Mouse (Mus musculus) thymus, adult 2 months (tissue): ENCODE data around the gene Grm2. TPM values are rescaled to one million over a fixed set of nuclear protein-coding genes. Genes with fewer than 3 reads are reported as not detected.

Experiments used
- DNase-seq: peaks from one replicate; pipeline ENCODE4 v3.0.0; 2021
- H3K27ac ChIP-seq: fragments of 200-500 bp; 2 replicates; pipeline ENCODE4 v1.5.1; 2012; ENCODE audit warnings: low read length, control low read depth; ENCODE audit not compliant: control insufficient read depth, insufficient read depth
- H3K27me3 ChIP-seq: fragments of 200-500 bp; 2 replicates; pipeline ENCODE4 v1.6.1; 2012; ENCODE audit warnings: mild to moderate bottlenecking, low read length, moderate library complexity, mixed read lengths; ENCODE audit not compliant: control insufficient read depth, insufficient read depth
- H3K36me3 ChIP-seq: fragments of 200-500 bp; 2 replicates; pipeline ENCODE4 v1.6.1; 2012; ENCODE audit warnings: mild to moderate bottlenecking, low read length, moderate library complexity; ENCODE audit not compliant: control insufficient read depth, insufficient read depth
- H3K4me1 ChIP-seq: fragments of 200-500 bp; replicated peaks from 2 replicates; pipeline ENCODE4 v1.6.1; 2012; ENCODE audit warnings: low read length; ENCODE audit not compliant: control insufficient read depth, insufficient read depth
- H3K4me3 ChIP-seq: fragments of 200-500 bp; 2 replicates; pipeline ENCODE4 v1.5.1; 2012; ENCODE audit warnings: mild to moderate bottlenecking, low read length, control low read depth, moderate library complexity; ENCODE audit not compliant: control insufficient read depth, insufficient read depth
- CTCF ChIP-seq: fragments of 200-500 bp; IDR thresholded peaks from 2 replicates; pipeline ENCODE4 v1.5.1; 2012; ENCODE audit warnings: mild to moderate bottlenecking, control low read depth, low read length, moderate library complexity, borderline replicate concordance; ENCODE audit not compliant: control insufficient read depth, poor library complexity, insufficient read depth; ENCODE audit errors: extremely low read depth
- POLR2A ChIP-seq: fragments of 200-500 bp; IDR thresholded peaks from 2 replicates; pipeline ENCODE4 v1.6.1; 2012; ENCODE audit warnings: mild to moderate bottlenecking, low read length, control low read depth, moderate library complexity; ENCODE audit not compliant: control insufficient read depth, poor library complexity, insufficient read depth; ENCODE audit errors: extremely low read depth
- WGBS: fragments of 180-500 bp; shearing (Covaris S2); methylation state at CpG from one replicate; pipeline ENCODE4 v1.1.7; 2018; 5-methylcytosine and 5-hydroxymethylcytosine counted together
- polyA plus RNA-seq: library from polyadenylated mRNA; depleted of rRNA; stranded (reverse); fragments of >200 nt; gene quantifications from 2 replicates; pipeline ENCODE4 v1.2.3, GENCODE M21; 2012; rRNA removed

Gene Grm2
- polyA plus RNA-seq, result 0.19 and 0.34 TPM in 2 replicates

GRCm38 (mm10) chr9:106655884-106656720 lies at the start of gene Grm2:
Gene Grm2 (minus strand): TSS chr9:106656082.
- H3K27ac ChIP-seq, result no peak within 1 kb of the TSS
- no peak within 1 kb of the TSS for H3K4me3 ChIP-seq
- H3K27me3 ChIP-seq, result peaks cover 6% of the 10 kb centered on the region
- no peaks in the 10 kb centered on the region for H3K4me1 ChIP-seq
- peak; percentile 45 for DNase-seq
- WGBS, result 8% methylated on average over 43 of the region's 44 CpGs
- TF ChIP-seq CTCF (no peak), POLR2A (no peak)
- H3K36me3 ChIP-seq, result peaks cover 9% of the 10 kb centered on the region; the same call in 1 of the 2 replicates

DNA sequence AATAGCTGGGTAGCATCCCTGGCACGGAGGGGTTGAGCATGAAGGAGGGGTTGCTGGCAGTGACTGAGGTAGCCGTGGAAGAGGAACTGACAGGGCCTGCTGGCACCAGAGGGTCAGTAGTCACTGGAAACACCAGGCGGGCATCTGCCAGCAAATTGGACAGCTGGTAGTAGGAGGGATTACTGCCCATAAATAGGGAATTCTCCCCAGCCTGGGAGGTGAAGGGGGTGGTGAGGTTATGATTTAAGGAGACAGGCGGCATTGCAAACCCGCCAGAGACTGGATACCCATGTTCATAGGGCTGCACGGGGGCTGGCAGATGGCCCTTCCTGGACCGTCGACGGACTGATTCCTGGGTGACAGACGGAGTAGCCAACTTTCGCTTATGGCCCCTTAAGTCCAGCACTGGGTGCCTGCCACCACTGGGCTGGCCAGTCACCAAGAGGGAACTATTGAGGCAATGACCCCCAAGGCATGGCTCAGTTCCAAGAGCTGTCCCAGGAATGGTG lies 37.1 kb upstream of the Grm2 start:
- WGBS, result 96% methylated on average over 11 of the region's 11 CpGs
- TF ChIP-seq POLR2A (no peak), CTCF (no peak)
- no peak overlapping the region for H3K4me3 ChIP-seq
- H3K27ac ChIP-seq, result no peak overlapping the region
- no peak for DNase-seq
- no peaks in the 10 kb centered on the region for H3K4me1 ChIP-seq
- H3K27me3 ChIP-seq, result no peaks in the 10 kb centered on the region
- H3K36me3 ChIP-seq, result peaks cover 18% of the 10 kb centered on the region; the same call in 1 of the 2 replicates

GRCm38 (mm10) chr9:106688834-106689233 lies 33.0 kb upstream of the Grm2 start:
- no peak for DNase-seq
- Histone ChIP-seq H3K4me3 (no peak overlapping the region), H3K27ac (no peak overlapping the region), H3K27me3 (no peaks in the 10 kb centered on the region), H3K36me3 (peaks cover 9% of the 10 kb centered on the region; the same call in 1 of the 2 replicates), H3K4me1 (peaks cover 9% of the 10 kb centered on the region)
- no peak for TF ChIP-seq POLR2A
- TF ChIP-seq CTCF, result no peak
- 93% methylated on average over 8 of the region's 8 CpGs for WGBS

DNA sequence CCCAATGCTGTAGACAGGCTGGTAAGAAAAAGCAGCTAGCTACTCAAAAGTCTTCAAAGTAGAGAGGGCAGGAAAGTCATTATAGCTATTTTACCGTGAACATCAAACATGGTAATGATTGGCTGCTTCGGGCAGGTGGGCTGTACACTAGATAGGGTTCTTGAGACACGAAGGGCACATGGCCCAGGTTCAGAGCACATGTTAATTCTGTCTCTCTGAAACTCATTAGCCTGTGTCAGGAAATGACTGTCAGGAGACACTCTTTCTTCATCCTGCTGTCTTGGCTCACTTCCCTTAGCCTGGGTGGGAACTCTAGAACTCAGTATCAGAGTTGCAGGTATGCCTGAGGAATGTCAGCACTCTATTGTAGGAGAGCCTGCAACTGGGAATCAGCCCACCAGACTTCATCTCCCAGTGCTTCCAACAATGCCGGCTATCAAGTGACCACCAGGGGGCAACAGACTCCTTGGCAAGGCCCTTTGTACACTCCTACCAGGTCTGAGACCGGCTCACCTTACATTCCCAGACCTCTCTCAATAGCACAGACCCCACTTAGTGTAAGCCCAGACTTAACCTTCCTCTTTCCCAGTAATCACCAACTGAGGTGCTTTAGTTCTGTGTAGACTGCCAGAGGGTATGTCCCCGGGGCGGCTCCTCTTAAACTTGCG lies 31.2 kb upstream of the Grm2 start:
- peak; percentile 74 for DNase-seq
- no peaks in the 10 kb centered on the region for H3K27me3 ChIP-seq
- TF ChIP-seq CTCF (peak; percentile 76; the same call in 1 of the 2 replicates), POLR2A (no peak)
- peaks cover 9% of the 10 kb centered on the region for H3K4me1 ChIP-seq
- H3K36me3 ChIP-seq, result no peaks in the 10 kb centered on the region
- no peak overlapping the region for H3K27ac ChIP-seq
- no peak overlapping the region for H3K4me3 ChIP-seq
- 45% methylated on average over 8 of the region's 8 CpGs for WGBS

DNA sequence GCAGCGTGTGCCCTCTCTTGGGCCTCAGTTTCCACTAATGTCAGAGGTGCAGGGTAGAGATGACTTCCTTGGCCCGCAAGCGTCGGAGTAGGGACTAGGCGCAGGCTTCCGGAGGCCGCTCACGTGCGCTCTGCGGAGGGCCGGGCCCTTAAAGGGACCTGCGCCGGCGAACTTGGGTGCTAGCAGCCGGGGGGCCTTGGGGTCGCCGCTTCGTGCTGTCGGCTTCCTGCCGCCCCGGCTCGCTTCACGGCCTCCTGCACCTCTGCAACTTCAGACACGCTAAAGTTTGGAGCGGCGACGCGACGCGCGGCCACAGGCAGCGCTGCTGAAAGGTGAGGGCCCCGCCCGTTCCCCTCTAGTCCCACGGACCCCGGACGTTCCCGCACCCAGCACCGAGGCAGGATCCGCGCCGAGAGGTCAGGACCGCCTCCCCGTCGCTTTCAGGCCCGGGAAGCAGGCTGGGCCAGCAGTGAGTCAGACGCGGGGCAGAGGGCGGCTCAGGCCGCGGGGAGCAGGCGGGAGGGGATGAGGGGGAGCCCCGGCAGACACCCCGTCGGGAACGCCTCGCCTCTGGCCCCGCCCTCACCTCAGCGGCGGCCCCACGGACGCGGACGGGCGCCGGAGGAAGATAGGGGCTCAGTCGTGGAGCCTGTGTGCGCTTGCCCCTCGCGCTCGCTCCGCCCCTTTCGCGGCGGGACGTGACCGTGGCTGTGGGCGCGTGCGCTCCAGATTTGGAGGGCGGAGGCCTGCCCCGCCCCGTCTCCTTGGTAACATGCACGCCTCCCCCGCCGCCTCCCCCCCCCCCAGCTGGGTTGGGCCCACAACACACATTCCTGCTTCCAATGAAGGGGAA lies 29.6 kb upstream of the Grm2 start, which contains the start of gene Tex264:
Gene Tex264, minus strand, starts transcription at position 679 of the 853 bp plus-strand sequence.
- TF ChIP-seq CTCF (no peak), POLR2A (peak; percentile 44; the same call in 1 of the 2 replicates)
- H3K27ac ChIP-seq, result peak within 1 kb of the TSS; percentile 12
- H3K4me3 ChIP-seq, result peak within 1 kb of the TSS; percentile 65
- peaks cover 9% of the 10 kb centered on the region for H3K4me1 ChIP-seq
- no peaks in the 10 kb centered on the region for H3K27me3 ChIP-seq
- WGBS, result under 1% methylated on average over 85 of the region's 86 CpGs
- no peaks in the 10 kb centered on the region; the same call in 1 of the 2 replicates for H3K36me3 ChIP-seq
- peak; percentile 85 for DNase-seq
